Mouse (Mus musculus): ENCODE measurements around the gene Pla2g4c. TPM values are rescaled to one million over a fixed set of nuclear protein-coding genes. Genes with fewer than 3 reads are reported as not detected.

The Pla2g4c gene
- polyA plus RNA-seq, 1 experiment from 2014 or later, result 1.4 TPM

GRCm38 (mm10) chr7:13310493-13311199, 13.8 kb upstream of the Pla2g4c start:
- Histone ChIP-seq H3K27ac (ENCODE audit: low read depth, low read length) (no peak overlapping the region), H3K4me2 (no peak overlapping the region), H3K4me3 (ENCODE audit: low read depth, low read length) (no peak overlapping the region), H3K36me3 (ENCODE audit: control insufficient read depth, insufficient read depth, low read length) (peaks cover 45% of the 10 kb centered on the region), H3K27me3 (ENCODE audit: control insufficient read depth, insufficient read depth, low read length) (no peaks in the 10 kb centered on the region), H3K9ac (ENCODE audit: low read depth, low read length) (no peak overlapping the region), H3K9me3 (replicated peaks; ENCODE audit: control insufficient read depth, low read length) (no peaks in the 10 kb centered on the region), H3K4me1 (ENCODE audit: control insufficient read depth, insufficient read depth, low read length) (no peaks in the 10 kb centered on the region)
- no peak for ATAC-seq (replicated peaks; ENCODE audit: insufficient number of reproducible peaks, low FRiP score, low TSS enrichment)
- WGBS (ENCODE audit: insufficient replicate concordance), result 84% methylated on average over 6 of the region's 6 CpGs

GRCm38 (mm10) chr7:13311401-13311800, 13.1 kb upstream of the Pla2g4c start:
- H3K9me3 ChIP-seq (replicated peaks; ENCODE audit: control insufficient read depth, low read length), result no peaks in the 10 kb centered on the region
- H3K9ac ChIP-seq (ENCODE audit: low read depth, low read length), result no peak overlapping the region
- H3K36me3 ChIP-seq (ENCODE audit: control insufficient read depth, insufficient read depth, low read length), result peaks cover 40% of the 10 kb centered on the region
- no peak overlapping the region for H3K4me2 ChIP-seq
- no peak overlapping the region for H3K27ac ChIP-seq (ENCODE audit: low read depth, low read length)
- no peaks in the 10 kb centered on the region for H3K27me3 ChIP-seq (ENCODE audit: control insufficient read depth, insufficient read depth, low read length)
- 94% methylated on average over 4 of the region's 4 CpGs for WGBS (ENCODE audit: insufficient replicate concordance)
- no peaks in the 10 kb centered on the region for H3K4me1 ChIP-seq (ENCODE audit: control insufficient read depth, insufficient read depth, low read length)
- no peak for ATAC-seq (replicated peaks; ENCODE audit: insufficient number of reproducible peaks, low FRiP score, low TSS enrichment)
- H3K4me3 ChIP-seq (ENCODE audit: low read depth, low read length), result no peak overlapping the region

- WGBS (ENCODE audit: insufficient replicate concordance), result 72% methylated on average over 5 of the region's 5 CpGs
- peaks cover 21% of the 10 kb centered on the region for H3K36me3 ChIP-seq (ENCODE audit: control insufficient read depth, insufficient read depth, low read length)
- H3K27ac ChIP-seq (ENCODE audit: low read depth, low read length), result no peak overlapping the region
- no peak overlapping the region for H3K4me3 ChIP-seq (ENCODE audit: low read depth, low read length)
- H3K4me2 ChIP-seq, result no peak overlapping the region
- no peaks in the 10 kb centered on the region for H3K4me1 ChIP-seq (ENCODE audit: control insufficient read depth, insufficient read depth, low read length)
- no peaks in the 10 kb centered on the region for H3K9me3 ChIP-seq (replicated peaks; ENCODE audit: control insufficient read depth, low read length)
- H3K27me3 ChIP-seq (ENCODE audit: control insufficient read depth, insufficient read depth, low read length), result no peaks in the 10 kb centered on the region
- no peak for ATAC-seq (replicated peaks; ENCODE audit: insufficient number of reproducible peaks, low FRiP score, low TSS enrichment)
- no peak overlapping the region for H3K9ac ChIP-seq (ENCODE audit: low read depth, low read length)
Observed at GRCm38 (mm10) chr7:13314095-13314597, 10.3 kb upstream of the Pla2g4c start.

- Histone ChIP-seq H3K4me3 (ENCODE audit: low read depth, low read length) (no peak overlapping the region), H3K27ac (ENCODE audit: low read depth, low read length) (no peak overlapping the region), H3K9me3 (replicated peaks; ENCODE audit: control insufficient read depth, low read length) (no peaks in the 10 kb centered on the region), H3K4me2 (no peak overlapping the region), H3K9ac (ENCODE audit: low read depth, low read length) (no peak overlapping the region), H3K4me1 (ENCODE audit: control insufficient read depth, insufficient read depth, low read length) (no peaks in the 10 kb centered on the region), H3K27me3 (ENCODE audit: control insufficient read depth, insufficient read depth, low read length) (no peaks in the 10 kb centered on the region), H3K36me3 (ENCODE audit: control insufficient read depth, insufficient read depth, low read length) (no peaks in the 10 kb centered on the region)
- ATAC-seq (replicated peaks; ENCODE audit: insufficient number of reproducible peaks, low FRiP score, low TSS enrichment), result no peak
- 88% methylated on average over 3 of the region's 3 CpGs for WGBS (ENCODE audit: insufficient replicate concordance)
Observed at GRCm38 (mm10) chr7:13321424-13321823, 3.0 kb upstream of the Pla2g4c start.

- no peak overlapping the region for H3K9ac ChIP-seq (ENCODE audit: low read depth, low read length)
- H3K4me3 ChIP-seq (ENCODE audit: low read depth, low read length), result no peak overlapping the region
- no peak for ATAC-seq (replicated peaks; ENCODE audit: insufficient number of reproducible peaks, low FRiP score, low TSS enrichment)
- no peak overlapping the region for H3K27ac ChIP-seq (ENCODE audit: low read depth, low read length)
- H3K4me1 ChIP-seq (ENCODE audit: control insufficient read depth, insufficient read depth, low read length), result no peaks in the 10 kb centered on the region
- no peaks in the 10 kb centered on the region for H3K27me3 ChIP-seq (ENCODE audit: control insufficient read depth, insufficient read depth, low read length)
- WGBS (ENCODE audit: insufficient replicate concordance), result 94% methylated on average over 2 of the region's 2 CpGs
- no peak overlapping the region for H3K4me2 ChIP-seq
- no peaks in the 10 kb centered on the region for H3K36me3 ChIP-seq (ENCODE audit: control insufficient read depth, insufficient read depth, low read length)
- no peaks in the 10 kb centered on the region for H3K9me3 ChIP-seq (replicated peaks; ENCODE audit: control insufficient read depth, low read length)
Observed at GRCm38 (mm10) chr7:13330575-13330974, 6.1 kb downstream of the Pla2g4c start.

DNA sequence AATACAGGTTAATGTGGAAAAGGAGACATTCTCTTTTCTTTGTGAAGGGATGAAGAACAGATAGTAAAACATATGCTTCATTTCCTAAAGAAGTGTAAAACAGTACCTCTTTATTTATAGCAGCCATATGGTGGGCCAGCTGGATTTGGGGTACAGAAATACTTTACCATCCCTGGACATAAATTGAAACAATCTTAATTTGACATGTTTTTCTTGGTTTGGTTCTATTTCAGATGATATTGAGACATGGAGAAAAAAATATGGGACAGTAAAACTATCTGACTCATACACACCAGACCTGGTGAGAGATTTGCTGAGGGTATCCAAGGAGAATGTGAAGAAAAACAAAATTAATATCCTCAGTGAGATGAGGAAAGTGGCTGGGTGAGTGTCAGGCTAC, 31.5 kb downstream of the Pla2g4c start:
- no peak overlapping the region for H3K4me3 ChIP-seq (ENCODE audit: low read depth, low read length)
- no peaks in the 10 kb centered on the region for H3K4me1 ChIP-seq (ENCODE audit: control insufficient read depth, insufficient read depth, low read length)
- no peak overlapping the region for H3K4me2 ChIP-seq
- no peak overlapping the region for H3K27ac ChIP-seq (ENCODE audit: low read depth, low read length)
- H3K9me3 ChIP-seq (replicated peaks; ENCODE audit: control insufficient read depth, low read length), result no peaks in the 10 kb centered on the region
- ATAC-seq (replicated peaks; ENCODE audit: insufficient number of reproducible peaks, low FRiP score, low TSS enrichment), result no peak
- peaks cover 20% of the 10 kb centered on the region for H3K36me3 ChIP-seq (ENCODE audit: control insufficient read depth, insufficient read depth, low read length)
- H3K9ac ChIP-seq (ENCODE audit: low read depth, low read length), result no peak overlapping the region
- no peaks in the 10 kb centered on the region for H3K27me3 ChIP-seq (ENCODE audit: control insufficient read depth, insufficient read depth, low read length)

DNA sequence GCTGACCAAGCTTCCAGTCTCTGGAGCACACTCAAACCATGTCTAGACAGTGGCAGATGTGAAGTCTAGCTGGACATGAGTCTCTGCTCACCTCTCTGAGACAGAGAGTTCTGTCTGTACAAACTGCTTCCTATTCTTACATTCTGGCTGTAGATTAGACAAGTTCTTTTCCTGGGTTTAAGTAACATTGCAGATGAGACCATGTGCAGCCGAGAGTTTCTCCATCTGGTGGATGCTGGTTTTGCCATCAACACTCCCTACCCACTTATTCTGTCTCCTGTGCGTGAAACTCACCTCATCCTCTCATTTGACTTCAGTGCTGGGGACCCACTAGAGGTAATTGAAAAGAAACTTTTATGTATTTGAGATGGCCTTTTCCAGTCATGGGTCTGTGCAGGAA, 56.1 kb downstream of the Pla2g4c start:
- 73% methylated on average over 2 of the region's 2 CpGs for WGBS (ENCODE audit: insufficient replicate concordance)
- Histone ChIP-seq H3K9me3 (replicated peaks; ENCODE audit: control insufficient read depth, low read length) (no peaks in the 10 kb centered on the region), H3K4me2 (no peak overlapping the region), H3K9ac (ENCODE audit: low read depth, low read length) (no peak overlapping the region), H3K4me1 (ENCODE audit: control insufficient read depth, insufficient read depth, low read length) (no peaks in the 10 kb centered on the region), H3K4me3 (ENCODE audit: low read depth, low read length) (no peak overlapping the region), H3K27ac (ENCODE audit: low read depth, low read length) (no peak overlapping the region), H3K27me3 (ENCODE audit: control insufficient read depth, insufficient read depth, low read length) (no peaks in the 10 kb centered on the region), H3K36me3 (ENCODE audit: control insufficient read depth, insufficient read depth, low read length) (no peaks in the 10 kb centered on the region)
- ATAC-seq (replicated peaks; ENCODE audit: insufficient number of reproducible peaks, low FRiP score, low TSS enrichment), result no peak

- WGBS (ENCODE audit: insufficient replicate concordance), result 86% methylated on average over 1 of the region's 1 CpGs
- Histone ChIP-seq H3K27ac (ENCODE audit: low read depth, low read length) (no peak within 1 kb of the TSS), H3K9ac (ENCODE audit: low read depth, low read length) (no peak within 1 kb of the TSS), H3K4me1 (ENCODE audit: control insufficient read depth, insufficient read depth, low read length) (no peaks in the 10 kb centered on the region), H3K36me3 (ENCODE audit: control insufficient read depth, insufficient read depth, low read length) (no peaks in the 10 kb centered on the region), H3K9me3 (replicated peaks; ENCODE audit: control insufficient read depth, low read length) (0 out of 2 replicates have a peak, but pooled peaks cover 2% of the 10 kb centered on the region), H3K4me3 (ENCODE audit: low read depth, low read length) (no peak within 1 kb of the TSS), H3K27me3 (ENCODE audit: control insufficient read depth, insufficient read depth, low read length) (no peaks in the 10 kb centered on the region), H3K4me2 (no peak within 1 kb of the TSS)
- ATAC-seq (replicated peaks; ENCODE audit: insufficient number of reproducible peaks, low FRiP score, low TSS enrichment), result no peak
Observed at GRCm38 (mm10) chr7:13397832-13398231, 73.4 kb downstream of the Pla2g4c start, which contains the start of gene Cabp5. TSS of gene Cabp5 (plus strand) at chr7:13398132.

Data from heart, embryonic 11.5 days (tissue).